Mouse (Mus musculus) kidney, postnatal 4 days (tissue): ENCODE results near the gene Rnf212.
A peak's percentile ranks its signal among the peaks of the same experiment; 100 is the strongest.
"Not testable (repeated sequence)": the region's sequence is repeated elsewhere in the genome, so short reads cannot be mapped to it uniquely, and the experiment has no call there.

Experiments used
- DNase-seq, 2 experiments: peaks; one replicate each; pipeline ENCODE4 v3.0.0; 2021; ENCODE audit warnings: mixed read lengths in 2 of 2

The Rnf212 gene

GRCm38 (mm10) chr5:108774630-108775306 is at the start of gene Rnf212:
TSS of gene Rnf212 (minus strand) at chr5:108774982.
- DNase-seq: peak in 1 of 2 experiments; percentile 2

GRCm38 (mm10) chr5:108823276-108823675 is 48.5 kb upstream of the Rnf212 start:
- DNase-seq: peak in 1 of 2 experiments; percentile 2

- not testable (repeated sequence) for DNase-seq
Observed at GRCm38 (mm10) chr5:108808750-108809149, 34.0 kb upstream of the Rnf212 start, which contains the start of gene Vmn2r8. TSS of gene Vmn2r8 (minus strand) at chr5:108808850.

- no peak for DNase-seq
Observed at GRCm38 (mm10) chr5:108803646-108804045, 28.9 kb upstream of the Rnf212 start.

GRCm38 (mm10) chr5:108795263-108795662 is 20.5 kb upstream of the Rnf212 start, which contains the start of gene Tmed11:
TSS of gene Tmed11 (minus strand) at chr5:108795363.
- not testable (repeated sequence) for DNase-seq

- peak; percentile 33 to 52 for DNase-seq
Observed at GRCm38 (mm10) chr5:108790385-108790784, 15.6 kb upstream of the Rnf212 start.

- DNase-seq: no peak
Observed at GRCm38 (mm10) chr5:108760002-108760401, 14.8 kb downstream of the Rnf212 start.

- peak; percentile 32 to 35 for DNase-seq
Observed at GRCm38 (mm10) chr5:108758396-108758795, 16.4 kb downstream of the Rnf212 start.

GRCm38 (mm10) chr5:108751258-108751657 is 23.5 kb downstream of the Rnf212 start:
- not testable (repeated sequence) for DNase-seq

GRCm38 (mm10) chr5:108750328-108751210 is 24.2 kb downstream of the Rnf212 start:
- DNase-seq: no peak

- DNase-seq: no peak
Observed at GRCm38 (mm10) chr5:108744629-108745028, 30.2 kb downstream of the Rnf212 start.

GRCm38 (mm10) chr5:108743856-108744255 is 30.9 kb downstream of the Rnf212 start:
- DNase-seq: no peak

- no peak for DNase-seq
Observed at GRCm38 (mm10) chr5:108742596-108742995, 32.2 kb downstream of the Rnf212 start.

GRCm38 (mm10) chr5:108741844-108742243 is 32.9 kb downstream of the Rnf212 start:
- DNase-seq: no peak

GRCm38 (mm10) chr5:108727425-108727824 is 47.4 kb downstream of the Rnf212 start:
- no peak for DNase-seq

GRCm38 (mm10) chr5:108726557-108727248 is 48.1 kb downstream of the Rnf212 start:
- DNase-seq: peak; percentile 84 to 87

GRCm38 (mm10) chr5:108724006-108724405 is 50.8 kb downstream of the Rnf212 start:
- no peak for DNase-seq

- DNase-seq: no peak
Observed at GRCm38 (mm10) chr5:108719761-108720160, 55.0 kb downstream of the Rnf212 start.

- DNase-seq: no peak
Observed at GRCm38 (mm10) chr5:108718051-108718450, 56.7 kb downstream of the Rnf212 start.

- DNase-seq: no peak
Observed at GRCm38 (mm10) chr5:108715974-108716373, 58.8 kb downstream of the Rnf212 start.

GRCm38 (mm10) chr5:108714149-108714548 is 60.6 kb downstream of the Rnf212 start:
- peak in 1 of 2 experiments; percentile 23 for DNase-seq

GRCm38 (mm10) chr5:108713691-108714090 is 61.1 kb downstream of the Rnf212 start:
- no peak for DNase-seq

GRCm38 (mm10) chr5:108713096-108713495 is 61.7 kb downstream of the Rnf212 start:
- no peak for DNase-seq
